Mouse (Mus musculus) forebrain, embryonic 10.5 days (tissue): ENCODE results near the gene Lgals7. TPM values are rescaled to one million over a fixed set of nuclear protein-coding genes. Genes with fewer than 3 reads are reported as not detected.

Experiments used
- DNase-seq: peaks from one replicate; pipeline ENCODE4 v3.0.0-alpha.2; 2017; ENCODE audit warnings: low spot score; ENCODE audit errors: extremely low spot score
- H3K27ac ChIP-seq: fragments of 300-500 bp; sonication (generic); 2 replicates; pipeline ENCODE4 v1.5.1; 2016; ENCODE audit warnings: mild to moderate bottlenecking
- H3K27me3 ChIP-seq: fragments of 300-500 bp; sonication (generic); 2 replicates; pipeline ENCODE4 v1.6.1; 2016; ENCODE audit warnings: mild to moderate bottlenecking; ENCODE audit not compliant: poor library complexity, severe bottlenecking
- H3K36me3 ChIP-seq: fragments of 300-500 bp; sonication (generic); replicated peaks from 2 replicates; pipeline ENCODE4 v1.6.1; 2016; ENCODE audit warnings: mild to moderate bottlenecking, moderate library complexity
- H3K4me1 ChIP-seq: fragments of 300-500 bp; sonication (generic); 2 replicates; pipeline ENCODE4 v1.6.1; 2016
- H3K4me3 ChIP-seq: fragments of 300-500 bp; sonication (generic); 2 replicates; pipeline ENCODE4 v1.5.1; 2016; ENCODE audit warnings: mild to moderate bottlenecking, moderate library complexity
- H3K9me3 ChIP-seq: fragments of 300-500 bp; sonication (generic); 2 replicates; pipeline ENCODE4 v1.6.1; 2016; ENCODE audit warnings: mild to moderate bottlenecking, moderate library complexity
- WGBS: fragments of 180-500 bp; shearing (Covaris S2); methylation state at CpG from one replicate; pipeline ENCODE4 v1.1.7; 2016; 5-methylcytosine and 5-hydroxymethylcytosine counted together
- polyA plus RNA-seq: library from polyadenylated mRNA; unstranded; fragments of >200 nt; fragmentation: Nextera tagmentation; extraction: Ambion mirVana; gene quantifications from 2 replicates; pipeline ENCODE4 v1.2.1, GENCODE M21; 2016

Lgals7 gene
- polyA plus RNA-seq, 1 experiment from 2014 or later: 0.26 TPM

- 85% methylated on average over 6 of the region's 6 CpGs for WGBS
- no peaks in the 10 kb centered on the region for H3K4me1 ChIP-seq
Observed at GRCm38 (mm10) chr7:28833723-28834347, 29.8 kb upstream of the Lgals7 start, which contains the start of gene Lgals4. Lgals4 (plus strand) TSS chr7:28833854.

GRCm38 (mm10) chr7:28836936-28837335, 26.7 kb upstream of the Lgals7 start:
- no peaks in the 10 kb centered on the region for H3K4me1 ChIP-seq
- H3K27ac ChIP-seq: no peak overlapping the region
- no peak overlapping the region for H3K4me3 ChIP-seq
- no peaks in the 10 kb centered on the region for H3K27me3 ChIP-seq
- WGBS: 85% methylated on average over 5 of the region's 5 CpGs
- H3K36me3 ChIP-seq: peaks cover 4% of the 10 kb centered on the region
- no peaks in the 10 kb centered on the region for H3K9me3 ChIP-seq
- no peak for DNase-seq

More at GRCm38 (mm10) chr7:28833723-28834347, 29.8 kb upstream of the Lgals7 start, which contains the start of gene Lgals4:
- no peak within 1 kb of the TSS for H3K27ac ChIP-seq
- H3K4me3 ChIP-seq: no peak within 1 kb of the TSS
- H3K9me3 ChIP-seq: peaks cover 6% of the 10 kb centered on the region; the same call in 1 of the 2 replicates
- peaks cover 31% of the 10 kb centered on the region for H3K36me3 ChIP-seq
- H3K27me3 ChIP-seq: no peaks in the 10 kb centered on the region
- no peak for DNase-seq

- no peak for DNase-seq
- WGBS: 88% methylated on average over 9 of the region's 9 CpGs
- no peaks in the 10 kb centered on the region for H3K4me1 ChIP-seq
- H3K9me3 ChIP-seq: no peaks in the 10 kb centered on the region
- H3K36me3 ChIP-seq: no peaks in the 10 kb centered on the region
- no peak overlapping the region for H3K27ac ChIP-seq
- no peak overlapping the region for H3K4me3 ChIP-seq
- H3K27me3 ChIP-seq: no peaks in the 10 kb centered on the region
Observed at GRCm38 (mm10) chr7:28838331-28838730, 25.3 kb upstream of the Lgals7 start.

- Histone ChIP-seq H3K4me3 (no peak overlapping the region), H3K27me3 (no peaks in the 10 kb centered on the region), H3K36me3 (no peaks in the 10 kb centered on the region), H3K9me3 (peaks cover 6% of the 10 kb centered on the region), H3K27ac (no peak overlapping the region), H3K4me1 (peaks cover 5% of the 10 kb centered on the region; the same call in 1 of the 2 replicates)
- 89% methylated on average over 1 of the region's 1 CpGs for WGBS
- no peak for DNase-seq
Observed at GRCm38 (mm10) chr7:28847273-28847672, 16.4 kb upstream of the Lgals7 start.

- no peaks in the 10 kb centered on the region for H3K27me3 ChIP-seq
- H3K36me3 ChIP-seq: no peaks in the 10 kb centered on the region
- WGBS: 44% methylated on average over 1 of the region's 1 CpGs
- no peak overlapping the region for H3K4me3 ChIP-seq
- peaks cover 9% of the 10 kb centered on the region for H3K9me3 ChIP-seq
- DNase-seq: no peak
- H3K4me1 ChIP-seq: peaks cover 5% of the 10 kb centered on the region; the same call in 1 of the 2 replicates
- no peak overlapping the region for H3K27ac ChIP-seq
Observed at GRCm38 (mm10) chr7:28849700-28850236, 13.9 kb upstream of the Lgals7 start.

- H3K27ac ChIP-seq: no peak overlapping the region
- peaks cover 5% of the 10 kb centered on the region; the same call in 1 of the 2 replicates for H3K4me1 ChIP-seq
- H3K9me3 ChIP-seq: peaks cover 9% of the 10 kb centered on the region
- no peaks in the 10 kb centered on the region for H3K36me3 ChIP-seq
- H3K27me3 ChIP-seq: no peaks in the 10 kb centered on the region
- WGBS: 86% methylated on average over 4 of the region's 4 CpGs
- H3K4me3 ChIP-seq: no peak overlapping the region
- DNase-seq: no peak
Observed at GRCm38 (mm10) chr7:28850642-28851041, 13.0 kb upstream of the Lgals7 start.

GRCm38 (mm10) chr7:28859953-28860352, 3.7 kb upstream of the Lgals7 start:
- Histone ChIP-seq H3K4me1 (peaks cover 17% of the 10 kb centered on the region), H3K27me3 (0 out of 2 replicates have a peak, but pooled peaks cover 10% of the 10 kb centered on the region), H3K4me3 (no peak overlapping the region), H3K9me3 (peaks cover 13% of the 10 kb centered on the region; the same call in 1 of the 2 replicates), H3K36me3 (no peaks in the 10 kb centered on the region), H3K27ac (no peak overlapping the region)
- 97% methylated on average over 2 of the region's 2 CpGs for WGBS
- DNase-seq: no peak

- Histone ChIP-seq H3K4me3 (no peak overlapping the region), H3K9me3 (peaks cover 13% of the 10 kb centered on the region; the same call in 1 of the 2 replicates), H3K27me3 (peaks cover 10% of the 10 kb centered on the region; the same call in 1 of the 2 replicates), H3K36me3 (no peaks in the 10 kb centered on the region), H3K27ac (no peak overlapping the region), H3K4me1 (peaks cover 22% of the 10 kb centered on the region)
- DNase-seq: no peak
- 84% methylated on average over 6 of the region's 6 CpGs for WGBS
Observed at GRCm38 (mm10) chr7:28860898-28861297, 2.8 kb upstream of the Lgals7 start.

GRCm38 (mm10) chr7:28862817-28863499, 695 bp upstream of the Lgals7 start:
- no peak overlapping the region for H3K4me3 ChIP-seq
- H3K27ac ChIP-seq: no peak overlapping the region
- H3K27me3 ChIP-seq: peaks cover 10% of the 10 kb centered on the region; the same call in 1 of the 2 replicates
- peaks cover 32% of the 10 kb centered on the region for H3K4me1 ChIP-seq
- no peak for DNase-seq
- WGBS: 82% methylated on average over 15 of the region's 15 CpGs
- no peaks in the 10 kb centered on the region for H3K36me3 ChIP-seq
- H3K9me3 ChIP-seq: peaks cover 13% of the 10 kb centered on the region; the same call in 1 of the 2 replicates

GRCm38 (mm10) chr7:28864288-28864750, 666 bp downstream of the Lgals7 start:
- peaks cover 10% of the 10 kb centered on the region; the same call in 1 of the 2 replicates for H3K27me3 ChIP-seq
- H3K4me1 ChIP-seq: peaks cover 32% of the 10 kb centered on the region
- peaks cover 6% of the 10 kb centered on the region; the same call in 1 of the 2 replicates for H3K9me3 ChIP-seq
- no peaks in the 10 kb centered on the region for H3K36me3 ChIP-seq
- no peak for DNase-seq
- 52% methylated on average over 9 of the region's 9 CpGs for WGBS
- H3K27ac ChIP-seq: peak overlapping the region; percentile 40
- no peak overlapping the region; the same call in 1 of the 2 replicates for H3K4me3 ChIP-seq

- DNase-seq: peak; percentile 67
- Histone ChIP-seq H3K9me3 (peaks cover 4% of the 10 kb centered on the region; the same call in 1 of the 2 replicates), H3K4me3 (peak overlapping the region; percentile 40), H3K27me3 (peaks cover 10% of the 10 kb centered on the region; the same call in 1 of the 2 replicates), H3K36me3 (no peaks in the 10 kb centered on the region), H3K4me1 (peaks cover 32% of the 10 kb centered on the region), H3K27ac (peak overlapping the region; percentile 68)
- WGBS: 49% methylated on average over 33 of the region's 33 CpGs
Observed at GRCm38 (mm10) chr7:28865481-28866300, 2.0 kb downstream of the Lgals7 start.
